Mouse (Mus musculus) limb, embryonic 11.5 days (tissue): ENCODE data around the gene Slc35a5. TPM values are rescaled to one million over a fixed set of nuclear protein-coding genes. Genes with fewer than 3 reads are reported as not detected.
A peak's percentile ranks its signal among the peaks of the same experiment; 100 is the strongest.

Experiments used
- ATAC-seq: fragments of 200-750 bp; cut with Nextera tagmentation; 2 replicates; pipeline ENCODE4 v1.8.0; 2017; ENCODE audit warnings: low read depth; ENCODE audit not compliant: insufficient number of reproducible peaks, low FRiP score, low TSS enrichment
- DNase-seq: peaks from one replicate; pipeline ENCODE4 v3.0.0-alpha.2; 2015; ENCODE audit warnings: low spot score
- H3K27ac ChIP-seq: fragments of 300-500 bp; sonication (generic); replicated peaks from 2 replicates; pipeline ENCODE4 v1.5.1; 2014; ENCODE audit warnings: low read depth, mild to moderate bottlenecking, low read length
- H3K27me3 ChIP-seq: fragments of 300-500 bp; sonication (generic); 2 replicates; pipeline ENCODE4 v1.6.1; 2014; ENCODE audit warnings: mild to moderate bottlenecking, low read length, mixed read lengths; ENCODE audit not compliant: control insufficient read depth, insufficient read depth
- H3K36me3 ChIP-seq: fragments of 300-500 bp; sonication (generic); 2 replicates; pipeline ENCODE4 v1.6.1; 2014; ENCODE audit warnings: mild to moderate bottlenecking, low read length, moderate library complexity, mixed read lengths; ENCODE audit not compliant: control insufficient read depth, insufficient read depth
- H3K4me1 ChIP-seq: fragments of 300-500 bp; sonication (generic); 2 replicates; pipeline ENCODE4 v1.6.1; 2014; ENCODE audit warnings: low read length, mixed read lengths; ENCODE audit not compliant: control insufficient read depth, insufficient read depth
- H3K4me2 ChIP-seq: fragments of 300-500 bp; sonication (generic); 2 replicates; pipeline ENCODE4 v1.6.1; 2014; ENCODE audit warnings: low read depth, mild to moderate bottlenecking, moderate library complexity; ENCODE audit not compliant: severe bottlenecking
- H3K4me3 ChIP-seq: fragments of 300-500 bp; sonication (generic); 2 replicates; pipeline ENCODE4 v1.5.1; 2014; ENCODE audit warnings: low read depth, low read length
- H3K9ac ChIP-seq: fragments of 300-500 bp; sonication (generic); 2 replicates; pipeline ENCODE4 v1.6.1; 2014; ENCODE audit warnings: mild to moderate bottlenecking, low read length
- H3K9me3 ChIP-seq: fragments of 300-500 bp; sonication (generic); 2 replicates; pipeline ENCODE4 v1.6.1; 2016; ENCODE audit warnings: low read length; ENCODE audit not compliant: control insufficient read depth
- WGBS: fragments of 180-500 bp; shearing (Covaris S2); extraction: QIAGEN DNeasy Blood & Tissue Kit; methylation state at CpG from one replicate; pipeline ENCODE4 v1.1.7; 2014; 5-methylcytosine and 5-hydroxymethylcytosine counted together
- polyA plus RNA-seq: library from polyadenylated mRNA; unstranded; fragments of >200 nt; fragmentation: Nextera tagmentation; extraction: Ambion mirVana; gene quantifications from 2 replicates; pipeline ENCODE4 v1.2.1, GENCODE M21; 2014

The Slc35a5 gene
- polyA plus RNA-seq, 1 experiment from 2014 or later = 11.1 TPM

DNA sequence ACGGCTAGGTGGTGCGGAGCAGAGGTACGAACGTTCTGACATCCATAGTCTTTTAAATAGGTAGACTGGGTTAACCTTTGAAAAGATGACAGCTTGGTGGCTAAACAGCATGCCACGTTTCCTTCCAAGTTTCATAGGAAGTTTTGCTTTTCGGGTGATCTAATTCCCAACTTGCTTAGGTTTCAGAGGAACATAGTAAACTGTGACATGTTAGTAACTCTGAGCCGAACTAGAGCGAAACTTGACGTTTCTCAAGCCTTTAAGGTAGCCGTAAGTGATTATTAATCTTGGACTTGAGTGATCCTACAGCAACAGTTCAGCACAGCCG, 847 bp upstream of the Slc35a5 start:
- peak overlapping the region; percentile 64 for H3K4me3 ChIP-seq
- H3K27ac ChIP-seq = no peak overlapping the region; the same call in 1 of the 2 replicates
- H3K4me2 ChIP-seq = peak overlapping the region; percentile 63
- H3K9ac ChIP-seq = peak overlapping the region; percentile 83
- no peak for ATAC-seq
- H3K27me3 ChIP-seq = no peaks in the 10 kb centered on the region
- DNase-seq = no peak
- 7% methylated on average over 11 of the region's 11 CpGs for WGBS
- H3K9me3 ChIP-seq = no peaks in the 10 kb centered on the region
- H3K4me1 ChIP-seq = no peaks in the 10 kb centered on the region
- H3K36me3 ChIP-seq = no peaks in the 10 kb centered on the region

DNA sequence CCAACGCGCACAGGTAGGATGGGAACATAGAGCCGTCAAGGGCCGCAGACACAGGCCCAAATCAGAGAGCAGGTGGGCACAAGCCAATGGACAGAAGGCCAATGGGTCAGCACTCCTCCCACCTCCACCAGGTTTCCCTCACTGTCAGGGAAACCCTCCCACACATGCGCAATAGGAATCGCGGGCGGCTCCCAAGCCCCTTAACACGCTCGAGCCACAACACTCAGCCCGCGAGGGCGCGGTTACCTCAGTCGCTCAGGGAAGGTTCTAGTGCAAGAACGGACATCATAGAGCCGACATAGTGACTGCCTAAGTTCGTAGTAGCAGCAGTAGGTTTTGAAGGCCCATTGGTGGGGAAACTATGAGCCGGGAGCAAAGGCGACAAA, 377 bp downstream of the Slc35a5 start:
- Histone ChIP-seq H3K4me2 (peak overlapping the region; percentile 63), H3K36me3 (no peaks in the 10 kb centered on the region), H3K9ac (peak overlapping the region; percentile 62), H3K27ac (0 out of 2 replicates have a peak overlapping the region, but pooled peaks have one; percentile 74), H3K4me1 (no peaks in the 10 kb centered on the region), H3K27me3 (no peaks in the 10 kb centered on the region), H3K4me3 (peak overlapping the region; percentile 64), H3K9me3 (no peaks in the 10 kb centered on the region)
- ATAC-seq (peak; percentile 74), DNase-seq (peak; percentile 77)
- WGBS = 2% methylated on average over 20 of the region's 20 CpGs

DNA sequence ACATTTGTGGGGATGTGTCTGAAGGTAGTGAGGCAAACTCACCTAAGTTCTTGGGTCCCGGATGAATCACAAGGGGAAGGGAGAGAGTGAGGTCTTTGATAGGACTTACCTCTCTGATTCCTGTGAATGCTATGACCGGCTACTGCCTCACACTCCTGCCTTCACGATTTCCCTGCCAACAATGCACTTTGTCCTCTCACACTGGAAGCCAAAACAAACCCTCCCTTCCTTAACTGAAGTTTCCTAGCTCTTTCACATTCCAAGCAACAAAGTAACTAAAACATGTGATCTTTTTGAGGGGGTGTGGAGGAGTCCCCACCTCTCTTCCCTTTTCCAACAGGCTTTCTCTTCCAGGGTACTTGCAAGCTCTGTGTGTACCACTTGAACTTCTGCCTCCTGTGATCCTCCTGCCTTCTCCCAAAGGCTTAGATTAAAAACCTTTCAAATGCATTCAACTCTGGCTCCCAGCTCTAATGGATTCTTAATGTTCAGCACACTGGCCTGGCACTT, 3.7 kb downstream of the Slc35a5 start:
- ATAC-seq (no peak), DNase-seq (no peak)
- WGBS = 87% methylated on average over 3 of the region's 3 CpGs
- no peak overlapping the region for H3K4me3 ChIP-seq
- H3K27me3 ChIP-seq = no peaks in the 10 kb centered on the region
- H3K4me1 ChIP-seq = no peaks in the 10 kb centered on the region
- H3K4me2 ChIP-seq = no peak overlapping the region
- H3K27ac ChIP-seq = no peak overlapping the region
- H3K9ac ChIP-seq = no peak overlapping the region
- H3K9me3 ChIP-seq = no peaks in the 10 kb centered on the region
- no peaks in the 10 kb centered on the region for H3K36me3 ChIP-seq

DNA sequence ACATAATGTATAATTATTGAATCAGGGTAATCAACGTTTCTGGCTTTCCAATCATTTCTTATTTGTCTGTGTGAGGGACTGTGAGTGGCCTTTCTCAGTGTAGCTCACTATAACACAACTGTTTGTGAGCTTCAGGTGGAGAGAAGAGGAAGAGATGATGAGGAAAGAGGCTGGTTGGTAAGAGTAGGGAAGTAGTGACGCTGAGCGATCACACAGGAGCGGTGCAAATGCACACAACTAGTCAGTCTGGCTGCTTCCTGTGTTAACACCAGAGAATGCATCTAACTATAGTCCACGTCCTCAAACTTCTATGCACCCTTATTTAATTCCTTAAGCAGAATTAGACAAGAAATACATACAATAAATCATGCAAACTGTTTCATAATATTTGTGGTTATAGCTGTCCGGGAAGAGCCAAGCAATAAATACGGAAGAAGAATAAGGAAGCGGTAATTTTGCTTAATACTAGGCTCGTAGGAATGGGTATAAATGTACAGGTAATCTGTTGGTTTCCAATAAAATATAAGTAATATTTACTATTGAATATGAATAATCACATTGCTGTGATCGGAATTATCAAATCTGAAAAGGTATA, 9.9 kb downstream of the Slc35a5 start:
- Histone ChIP-seq H3K4me3 (no peak overlapping the region), H3K9me3 (no peaks in the 10 kb centered on the region), H3K27me3 (no peaks in the 10 kb centered on the region), H3K9ac (no peak overlapping the region), H3K4me1 (no peaks in the 10 kb centered on the region), H3K4me2 (no peak overlapping the region), H3K27ac (no peak overlapping the region), H3K36me3 (peaks cover 7% of the 10 kb centered on the region)
- 93% methylated on average over 10 of the region's 10 CpGs for WGBS
- no peak for DNase-seq
- no peak for ATAC-seq

DNA sequence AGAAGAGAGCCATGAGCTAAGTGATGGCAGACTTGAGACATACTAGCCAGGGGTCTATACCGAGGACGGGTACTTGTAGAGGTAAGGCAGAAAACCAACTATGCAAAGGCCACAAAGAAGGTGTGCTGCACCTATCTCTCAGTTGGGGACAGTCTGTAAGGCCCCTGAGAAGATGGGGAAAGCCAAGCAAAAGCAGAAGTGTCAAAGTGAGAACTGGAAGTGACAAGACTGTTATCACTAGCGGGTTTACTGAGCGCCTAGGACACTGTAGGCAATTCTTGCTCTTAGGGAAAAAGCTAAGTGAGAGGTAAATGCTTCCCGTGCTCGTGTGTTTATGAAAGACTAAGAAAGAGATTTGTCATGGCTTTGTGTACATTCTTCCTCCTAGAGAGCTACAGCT, 13.4 kb downstream of the Slc35a5 start:
- Histone ChIP-seq H3K4me3 (no peak overlapping the region), H3K27me3 (no peaks in the 10 kb centered on the region), H3K36me3 (peaks cover 9% of the 10 kb centered on the region), H3K4me1 (no peaks in the 10 kb centered on the region), H3K9me3 (no peaks in the 10 kb centered on the region), H3K9ac (no peak overlapping the region), H3K4me2 (no peak overlapping the region), H3K27ac (no peak overlapping the region)
- 92% methylated on average over 6 of the region's 6 CpGs for WGBS
- ATAC-seq (no peak), DNase-seq (no peak)

DNA sequence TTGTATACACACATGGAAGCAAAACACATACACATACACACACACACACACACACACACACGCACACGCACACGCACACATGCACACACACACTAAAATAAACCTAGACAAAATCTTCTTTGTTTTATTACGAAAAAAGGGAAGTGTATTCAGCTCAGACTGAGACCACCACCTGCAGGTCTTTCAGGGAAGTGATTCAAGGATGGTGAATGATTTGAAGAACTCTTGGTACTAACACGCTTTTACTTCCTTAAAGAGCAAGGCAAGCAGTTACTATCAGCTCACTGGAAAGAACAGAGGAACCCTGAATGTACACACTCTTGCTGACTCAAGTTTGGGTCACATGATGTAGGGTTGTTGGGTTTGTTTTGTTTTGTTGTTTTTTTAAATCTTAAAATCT, 15.9 kb downstream of the Slc35a5 start:
- H3K36me3 ChIP-seq = peaks cover 9% of the 10 kb centered on the region
- no peak overlapping the region for H3K4me3 ChIP-seq
- ATAC-seq (no peak), DNase-seq (no peak)
- H3K27ac ChIP-seq = no peak overlapping the region
- H3K9ac ChIP-seq = no peak overlapping the region
- H3K27me3 ChIP-seq = no peaks in the 10 kb centered on the region
- WGBS = 92% methylated on average over 5 of the region's 5 CpGs
- no peaks in the 10 kb centered on the region for H3K9me3 ChIP-seq
- no peak overlapping the region for H3K4me2 ChIP-seq
- no peaks in the 10 kb centered on the region for H3K4me1 ChIP-seq

DNA sequence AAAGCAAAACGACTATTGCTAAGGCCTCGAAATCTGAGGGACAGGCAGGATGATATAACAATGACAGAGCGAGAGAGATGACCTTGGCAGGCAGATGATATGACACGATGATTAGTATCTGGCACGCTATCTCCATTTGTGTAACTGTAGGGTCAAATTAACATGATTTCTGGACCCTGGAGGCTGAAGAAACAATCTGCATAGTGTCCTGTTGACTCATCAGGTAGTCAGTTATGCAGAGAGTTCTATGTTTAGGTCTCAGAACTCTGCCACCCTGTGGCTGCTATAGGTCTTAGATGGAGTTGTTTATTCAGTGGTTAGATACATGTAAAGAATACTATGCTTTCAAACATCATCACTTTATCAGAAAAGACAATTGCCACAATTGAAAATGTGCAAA, 16.8 kb downstream of the Slc35a5 start:
- ATAC-seq (no peak), DNase-seq (no peak)
- Histone ChIP-seq H3K27ac (no peak overlapping the region), H3K4me3 (no peak overlapping the region), H3K4me1 (no peaks in the 10 kb centered on the region), H3K4me2 (no peak overlapping the region), H3K27me3 (no peaks in the 10 kb centered on the region), H3K9me3 (no peaks in the 10 kb centered on the region), H3K9ac (no peak overlapping the region), H3K36me3 (peaks cover 9% of the 10 kb centered on the region)
- WGBS = 93% methylated on average over 5 of the region's 5 CpGs

DNA sequence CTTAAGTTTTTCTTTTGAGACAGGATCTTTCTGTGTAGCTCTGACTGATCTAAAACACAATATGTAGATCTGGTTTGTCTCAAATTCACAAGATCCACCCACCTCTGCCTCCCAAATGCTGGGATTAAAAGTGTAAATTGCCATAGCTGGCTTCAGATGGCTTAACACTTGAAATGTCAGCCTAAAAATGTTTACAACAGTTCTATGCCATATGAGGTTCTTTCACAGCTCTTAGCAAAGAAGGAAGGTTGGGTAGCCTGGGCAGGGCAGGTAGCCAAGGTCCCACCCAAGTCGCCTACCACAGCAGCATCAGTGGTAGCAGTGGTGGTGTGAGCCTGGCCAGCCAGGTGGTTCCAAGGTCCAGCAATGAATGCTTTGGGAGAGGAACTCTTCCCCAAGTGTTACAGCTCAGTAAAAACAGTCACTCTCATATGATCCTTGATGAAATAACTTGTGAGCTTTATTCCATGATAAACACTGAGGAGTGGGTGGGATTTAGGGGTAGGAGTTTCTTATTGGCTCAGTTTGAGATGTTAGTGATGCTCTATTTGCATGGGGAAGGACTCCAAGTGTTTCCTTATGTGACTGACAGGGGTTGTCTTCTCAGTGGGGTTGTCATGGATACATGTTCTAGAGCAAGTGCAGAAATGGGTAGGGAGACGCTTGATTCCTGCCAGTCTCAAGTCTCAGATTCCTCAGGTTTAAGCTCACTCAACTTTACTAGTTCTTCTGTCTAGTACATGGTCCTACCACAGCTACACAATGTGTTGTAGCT, 30.4 kb downstream of the Slc35a5 start:
- Histone ChIP-seq H3K36me3 (no peaks in the 10 kb centered on the region), H3K9me3 (no peaks in the 10 kb centered on the region), H3K4me2 (no peak overlapping the region), H3K4me3 (no peak overlapping the region), H3K4me1 (no peaks in the 10 kb centered on the region), H3K27me3 (no peaks in the 10 kb centered on the region), H3K27ac (no peak overlapping the region), H3K9ac (no peak overlapping the region)
- ATAC-seq (no peak), DNase-seq (no peak)
- WGBS = 86% methylated on average over 2 of the region's 2 CpGs
